7 mouse cellular contexts compared by ENCODE assay signal in the genomic region with DNA sequence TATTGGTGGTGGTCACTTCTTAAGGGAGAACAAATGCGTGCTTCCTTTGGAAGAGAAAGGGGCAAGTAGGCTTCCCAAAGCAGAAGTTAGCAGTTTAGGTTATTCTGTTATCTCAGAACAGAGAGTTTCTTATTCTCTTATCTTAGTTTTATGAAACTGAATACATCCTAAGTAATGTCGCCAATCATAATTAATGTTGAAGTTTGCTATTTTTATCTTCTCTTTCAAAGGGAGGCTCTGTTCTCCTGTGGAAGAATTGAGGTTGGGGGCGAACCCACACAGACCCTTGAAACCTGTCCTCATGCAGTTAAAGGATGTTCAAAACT. TPM values are rescaled to one million over a fixed set of nuclear protein-coding genes. Genes with fewer than 3 reads are reported as not detected.
A peak's percentile ranks its signal among the peaks of the same experiment; 100 is the strongest.
DNase-seq lines count a peak whose midpoint lies in the region; ATAC-seq and TF ChIP-seq lines count a peak whose summit lies in the region.

No protein-coding gene starts in this region.

- peaks cover 6% of the 10 kb centered on the region; the same call in 1 of the 2 replicates for H3K4me1 ChIP-seq in lung, postnatal 0 days (ENCODE audit: insufficient read depth, low read depth, low read length)
- peaks cover 18% of the 10 kb centered on the region for H3K4me1 ChIP-seq in forebrain, embryonic 13.5 days
- H3K4me1 ChIP-seq in limb, embryonic 14.5 days (ENCODE audit: control insufficient read depth, insufficient read depth, low read length): peaks cover 10% of the 10 kb centered on the region
- H3K4me1 ChIP-seq in stomach, embryonic 16.5 days (ENCODE audit: control insufficient read depth, insufficient read depth, low read length): peaks cover 14% of the 10 kb centered on the region

- TF ChIP-seq POLR2A in limb, embryonic 14.5 days (IDR thresholded peaks at IDR 0.05; ENCODE audit: borderline replicate concordance, extremely low read depth, insufficient read depth, insufficient read length): no peak

- H3K9me3 ChIP-seq in lung, postnatal 0 days (ENCODE audit: low read length): no peaks in the 10 kb centered on the region
- H3K9me3 ChIP-seq in forebrain, embryonic 13.5 days (replicated peaks): no peaks in the 10 kb centered on the region
- H3K9me3 ChIP-seq in limb, embryonic 14.5 days (ENCODE audit: control insufficient read depth, low read length): no peaks in the 10 kb centered on the region
- no peaks in the 10 kb centered on the region for H3K9me3 ChIP-seq in stomach, embryonic 16.5 days (replicated peaks; ENCODE audit: control insufficient read depth, low read length)

- H3K9ac ChIP-seq in lung, postnatal 0 days (replicated peaks; ENCODE audit: low read depth): no peak overlapping the region
- peak overlapping the region; percentile 85 for H3K9ac ChIP-seq in forebrain, embryonic 13.5 days
- H3K9ac ChIP-seq in limb, embryonic 14.5 days (ENCODE audit: low read depth, low read length, severe bottlenecking): peak overlapping the region; percentile 66; the same call in 1 of the 2 replicates
- H3K9ac ChIP-seq in stomach, embryonic 16.5 days (ENCODE audit: low read length): peak overlapping the region; percentile 83

- peak overlapping the region; percentile 22; the same call in 1 of the 2 replicates for H3K27ac ChIP-seq in lung, postnatal 0 days (ENCODE audit: low read length)
- H3K27ac ChIP-seq in forebrain, embryonic 13.5 days: no peak overlapping the region
- H3K27ac ChIP-seq in limb, embryonic 14.5 days (replicated peaks; ENCODE audit: low read depth, low read length): no peak overlapping the region
- peak overlapping the region; percentile 87; the same call in 1 of the 2 replicates for H3K27ac ChIP-seq in stomach, embryonic 16.5 days (ENCODE audit: low read length)

- 36% methylated on average over 3 of the region's 3 CpGs for WGBS in lung, postnatal 0 days
- 59% methylated on average over 3 of the region's 3 CpGs for WGBS in forebrain, embryonic 13.5 days
- WGBS in limb, embryonic 14.5 days: 57% methylated on average over 3 of the region's 3 CpGs
- 48% methylated on average over 3 of the region's 3 CpGs for WGBS in stomach, embryonic 16.5 days

- no peak for TF ChIP-seq EP300 in lung, postnatal 0 days (IDR thresholded peaks at IDR 0.05)

- no peak for ATAC-seq in lung, postnatal 0 days
- ATAC-seq in forebrain, embryonic 13.5 days: no peak
- ATAC-seq in limb, embryonic 14.5 days (ENCODE audit: low FRiP score, low read depth): no peak
- ATAC-seq in stomach, embryonic 16.5 days (ENCODE audit: insufficient read depth, low FRiP score): no peak

- peak overlapping the region; percentile 56 for H3K4me3 ChIP-seq in lung, postnatal 0 days (ENCODE audit: low read depth, low read length)
- H3K4me3 ChIP-seq in forebrain, embryonic 13.5 days: peak overlapping the region; percentile 77
- peak overlapping the region; percentile 71 for H3K4me3 ChIP-seq in limb, embryonic 14.5 days (replicated peaks; ENCODE audit: low read length)
- H3K4me3 ChIP-seq in stomach, embryonic 16.5 days (replicated peaks; ENCODE audit: low read length): peak overlapping the region; percentile 83

- H3K4me2 ChIP-seq in lung, postnatal 0 days (replicated peaks; ENCODE audit: low read depth, low read length): peak overlapping the region; percentile 94
- H3K4me2 ChIP-seq in forebrain, embryonic 13.5 days: peak overlapping the region; percentile 81
- peak overlapping the region; percentile 65 for H3K4me2 ChIP-seq in limb, embryonic 14.5 days (replicated peaks; ENCODE audit: low read depth, low read length, severe bottlenecking)
- peak overlapping the region; percentile 82 for H3K4me2 ChIP-seq in stomach, embryonic 16.5 days (ENCODE audit: low read depth, low read length)

- no peak for DNase-seq in lung, postnatal 0 days (ENCODE audit: low spot score)
- no peak for DNase-seq in lung, adult 18-20 months
- no peak for DNase-seq in limb, embryonic 14.5 days (ENCODE audit: low spot score)
- no peak for DNase-seq in adrenal gland, postnatal 4 days (ENCODE audit: low spot score in 2 of 2)
- no peak for DNase-seq in layer of hippocampus, postnatal 36 days

- no peaks in the 10 kb centered on the region for H3K27me3 ChIP-seq in lung, postnatal 0 days (replicated peaks; ENCODE audit: insufficient read depth, low read length)
- no peaks in the 10 kb centered on the region for H3K27me3 ChIP-seq in forebrain, embryonic 13.5 days
- no peaks in the 10 kb centered on the region for H3K27me3 ChIP-seq in limb, embryonic 14.5 days (ENCODE audit: control insufficient read depth, insufficient read depth, low read length)
- no peaks in the 10 kb centered on the region for H3K27me3 ChIP-seq in stomach, embryonic 16.5 days (ENCODE audit: control insufficient read depth, insufficient read depth, low read length)

- TF ChIP-seq CTCF in lung, postnatal 0 days (IDR thresholded peaks at IDR 0.05): no peak

- H3K36me3 ChIP-seq in lung, postnatal 0 days (ENCODE audit: insufficient read depth, low read length): no peaks in the 10 kb centered on the region; the same call in 1 of the 2 replicates
- peaks cover 18% of the 10 kb centered on the region for H3K36me3 ChIP-seq in forebrain, embryonic 13.5 days (ENCODE audit: poor library complexity, severe bottlenecking)
- H3K36me3 ChIP-seq in limb, embryonic 14.5 days (ENCODE audit: control insufficient read depth, insufficient read depth, low read length): peaks cover 15% of the 10 kb centered on the region
- peaks cover 14% of the 10 kb centered on the region; the same call in 1 of the 2 replicates for H3K36me3 ChIP-seq in stomach, embryonic 16.5 days (ENCODE audit: control insufficient read depth, insufficient read depth, low read length)

RNA-seq across cellular contexts. Expression of a gene that starts 0.7 kb away (rescaled TPM):
- 26.5 and 29.0 TPM in 2 replicates for polyA plus RNA-seq in lung, postnatal 0 days (2015; fragmentation: Nextera tagmentation; extraction: Ambion mirVana)
- polyA plus RNA-seq in forebrain, embryonic 13.5 days (2015; fragmentation: Nextera tagmentation; extraction: Ambion mirVana): 59.0 and 61.8 TPM in 2 replicates
- polyA plus RNA-seq in limb, embryonic 14.5 days (2012; rRNA removed): 25.9 and 26.5 TPM in 2 replicates
- polyA plus RNA-seq in limb, embryonic 14.5 days (2014; fragmentation: Nextera tagmentation; extraction: Ambion mirVana): 48.2 and 50.0 TPM in 2 replicates
- polyA plus RNA-seq in stomach, embryonic 16.5 days (2015; fragmentation: Nextera tagmentation; extraction: Ambion mirVana): 31.1 and 42.6 TPM in 2 replicates
- total RNA-seq in adrenal gland, postnatal 4 days (2021): 10 to 100 TPM; 34.3 to 40.0 TPM
- total RNA-seq in layer of hippocampus, postnatal 36 days (2021): 10 to 100 TPM; 16.7 to 18.9 TPM

RNA-seq across cellular contexts. Expression of a gene that starts 28.1 kb away (rescaled TPM):
- polyA plus RNA-seq in lung, postnatal 0 days (2015; fragmentation: Nextera tagmentation; extraction: Ambion mirVana): 29.4 and 29.9 TPM in 2 replicates
- 65.7 and 74.9 TPM in 2 replicates for polyA plus RNA-seq in forebrain, embryonic 13.5 days (2015; fragmentation: Nextera tagmentation; extraction: Ambion mirVana)
- polyA plus RNA-seq in limb, embryonic 14.5 days (2012; rRNA removed): 67.6 and 68.3 TPM in 2 replicates
- polyA plus RNA-seq in limb, embryonic 14.5 days (2014; fragmentation: Nextera tagmentation; extraction: Ambion mirVana): 48.3 and 61.7 TPM in 2 replicates
- 38.0 and 39.8 TPM in 2 replicates for polyA plus RNA-seq in stomach, embryonic 16.5 days (2015; fragmentation: Nextera tagmentation; extraction: Ambion mirVana)
- total RNA-seq in adrenal gland, postnatal 4 days (2021): 10 to 100 TPM; 44.1 to 45.5 TPM
- 10 to 100 TPM; 30.3 to 36.0 TPM for total RNA-seq in layer of hippocampus, postnatal 36 days (2021)

RNA-seq across cellular contexts. Expression of a gene that starts 28.2 kb away (rescaled TPM):
- polyA plus RNA-seq in lung, postnatal 0 days (2015; fragmentation: Nextera tagmentation; extraction: Ambion mirVana): 201 and 214 TPM in 2 replicates
- polyA plus RNA-seq in forebrain, embryonic 13.5 days (2015; fragmentation: Nextera tagmentation; extraction: Ambion mirVana): 275 and 285 TPM in 2 replicates
- polyA plus RNA-seq in limb, embryonic 14.5 days (2012; rRNA removed): 146 and 167 TPM in 2 replicates
- 258 and 282 TPM in 2 replicates for polyA plus RNA-seq in limb, embryonic 14.5 days (2014; fragmentation: Nextera tagmentation; extraction: Ambion mirVana)
- 227 and 231 TPM in 2 replicates for polyA plus RNA-seq in stomach, embryonic 16.5 days (2015; fragmentation: Nextera tagmentation; extraction: Ambion mirVana)
- total RNA-seq in adrenal gland, postnatal 4 days (2021): 100 to 1,000 TPM; 174 to 182 TPM
- total RNA-seq in layer of hippocampus, postnatal 36 days (2021): 100 to 1,000 TPM; 120 to 138 TPM

RNA-seq across cellular contexts. Expression of a gene that starts 36.4 kb away (rescaled TPM):
- 1.3 and 1.5 TPM in 2 replicates for polyA plus RNA-seq in lung, postnatal 0 days (2015; fragmentation: Nextera tagmentation; extraction: Ambion mirVana)
- 2.3 and 3.5 TPM in 2 replicates for polyA plus RNA-seq in forebrain, embryonic 13.5 days (2015; fragmentation: Nextera tagmentation; extraction: Ambion mirVana)
- polyA plus RNA-seq in limb, embryonic 14.5 days (2012; rRNA removed): 2.1 and 2.7 TPM in 2 replicates
- polyA plus RNA-seq in limb, embryonic 14.5 days (2014; fragmentation: Nextera tagmentation; extraction: Ambion mirVana): 0.54 and 1.0 TPM in 2 replicates
- 1.7 and 2.3 TPM in 2 replicates for polyA plus RNA-seq in stomach, embryonic 16.5 days (2015; fragmentation: Nextera tagmentation; extraction: Ambion mirVana)
- total RNA-seq in adrenal gland, postnatal 4 days (2021): 1 to 10 TPM; 5.1 to 6.5 TPM
- total RNA-seq in layer of hippocampus, postnatal 36 days (2021): 1 to 10 TPM; 3.6 to 4.0 TPM

Comparison
In these comparisons a context has a peak if more than half of its experiments do, and no peak if none do; other contexts are left out.
1. H3K27ac ChIP-seq: peak in lung, postnatal 0 days (single experiment) and stomach, embryonic 16.5 days (single experiment); none in forebrain, embryonic 13.5 days (single experiment) and limb, embryonic 14.5 days (single experiment).
2. Peak in every context shown above with its lines, with median percentiles within 50 percentile points of each other: H3K4me2 ChIP-seq and H3K4me3 ChIP-seq.